Mouse (Mus musculus): ENCODE measurements around the gene Rab3b. TPM values are rescaled to one million over a fixed set of nuclear protein-coding genes. Genes with fewer than 3 reads are reported as not detected.

Gene Rab3b
- total and polyA plus RNA-seq, 2 experiments from 2014 or later: 4.6 TPM; not detected in 1

DNA sequence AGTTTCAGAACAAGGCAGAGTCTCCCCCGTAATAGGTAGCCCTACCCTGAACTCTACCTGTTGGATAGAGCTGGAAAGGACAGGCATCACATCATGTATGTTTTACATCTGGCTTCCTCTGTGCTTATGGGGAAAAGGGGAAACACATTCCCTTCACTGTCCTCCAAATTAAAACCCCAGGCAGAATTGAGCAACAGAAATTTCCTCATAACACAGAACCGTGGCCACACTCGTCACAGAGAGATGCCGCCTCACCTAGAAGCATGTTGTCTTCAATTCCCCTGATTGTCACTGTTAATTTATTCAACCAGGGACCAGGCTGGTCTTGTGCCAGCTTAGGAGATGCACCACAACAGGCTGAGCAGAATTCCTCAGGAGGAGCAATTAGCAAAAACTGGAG lies 72.8 kb downstream of the Rab3b start:
- TF ChIP-seq CTCF (IDR thresholded peaks at IDR 0.05; ENCODE audit: low read depth): no peak
- TF ChIP-seq EP300 (IDR thresholded peaks at IDR 0.05; ENCODE audit: low read depth): no peak
- Histone ChIP-seq H3K9me3 (replicated peaks; ENCODE audit: control insufficient read depth, low read length) (no peaks in the 10 kb centered on the region), H3K4me1 (ENCODE audit: control insufficient read depth, insufficient read depth) (0 out of 2 replicates have a peak, but pooled peaks cover 8% of the 10 kb centered on the region), H3K4me3 (ENCODE audit: low read depth, low read length) (no peak overlapping the region), H3K36me3 (replicated peaks; ENCODE audit: control insufficient read depth, insufficient read depth, low read length) (no peaks in the 10 kb centered on the region), H3K27ac (ENCODE audit: low read depth) (no peak overlapping the region), H3K4me2 (ENCODE audit: low read depth, low read length) (no peak overlapping the region), H3K27me3 (ENCODE audit: control insufficient read depth, insufficient read depth, low read length) (no peaks in the 10 kb centered on the region), H3K9ac (replicated peaks; ENCODE audit: low read depth, low read length) (no peak overlapping the region)
- ATAC-seq (ENCODE audit: insufficient read depth, low read depth) (no peak), DNase-seq (ENCODE audit: low spot score) (no peak)
- 81% methylated on average over 4 of the region's 4 CpGs for WGBS

DNA sequence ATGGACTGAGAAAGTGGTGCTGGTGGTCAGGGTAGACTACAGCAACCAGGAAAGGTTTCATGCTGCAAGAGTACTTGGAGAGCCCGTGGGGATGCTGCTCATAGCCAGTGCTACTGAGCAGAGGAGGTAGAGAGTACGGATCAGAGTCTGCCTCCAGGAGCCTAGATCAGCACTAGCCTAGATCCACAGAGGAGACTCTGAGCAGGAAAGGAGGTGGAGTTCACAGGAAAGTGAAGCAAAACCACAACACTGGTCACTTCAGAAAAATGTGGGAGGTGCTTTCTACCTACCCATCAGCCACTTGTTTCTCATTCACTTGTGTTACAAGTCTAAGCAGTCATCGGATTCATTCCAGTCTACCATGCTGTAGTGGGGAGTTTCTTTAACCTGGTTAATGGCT lies 80.8 kb downstream of the Rab3b start:
- Histone ChIP-seq H3K4me1 (ENCODE audit: control insufficient read depth, insufficient read depth) (no peaks in the 10 kb centered on the region), H3K27ac (ENCODE audit: low read depth) (no peak overlapping the region), H3K9ac (replicated peaks; ENCODE audit: low read depth, low read length) (no peak overlapping the region), H3K9me3 (replicated peaks; ENCODE audit: control insufficient read depth, low read length) (no peaks in the 10 kb centered on the region), H3K36me3 (replicated peaks; ENCODE audit: control insufficient read depth, insufficient read depth, low read length) (no peaks in the 10 kb centered on the region), H3K4me3 (ENCODE audit: low read depth, low read length) (no peak overlapping the region), H3K27me3 (ENCODE audit: control insufficient read depth, insufficient read depth, low read length) (no peaks in the 10 kb centered on the region), H3K4me2 (ENCODE audit: low read depth, low read length) (no peak overlapping the region)
- no peak for ATAC-seq (ENCODE audit: insufficient read depth, low read depth)
- WGBS: 81% methylated on average over 3 of the region's 3 CpGs
- TF ChIP-seq CTCF (IDR thresholded peaks at IDR 0.05; ENCODE audit: low read depth) (no peak), EP300 (IDR thresholded peaks at IDR 0.05; ENCODE audit: low read depth) (no peak)
- DNase-seq (ENCODE audit: low spot score): no peak

DNA sequence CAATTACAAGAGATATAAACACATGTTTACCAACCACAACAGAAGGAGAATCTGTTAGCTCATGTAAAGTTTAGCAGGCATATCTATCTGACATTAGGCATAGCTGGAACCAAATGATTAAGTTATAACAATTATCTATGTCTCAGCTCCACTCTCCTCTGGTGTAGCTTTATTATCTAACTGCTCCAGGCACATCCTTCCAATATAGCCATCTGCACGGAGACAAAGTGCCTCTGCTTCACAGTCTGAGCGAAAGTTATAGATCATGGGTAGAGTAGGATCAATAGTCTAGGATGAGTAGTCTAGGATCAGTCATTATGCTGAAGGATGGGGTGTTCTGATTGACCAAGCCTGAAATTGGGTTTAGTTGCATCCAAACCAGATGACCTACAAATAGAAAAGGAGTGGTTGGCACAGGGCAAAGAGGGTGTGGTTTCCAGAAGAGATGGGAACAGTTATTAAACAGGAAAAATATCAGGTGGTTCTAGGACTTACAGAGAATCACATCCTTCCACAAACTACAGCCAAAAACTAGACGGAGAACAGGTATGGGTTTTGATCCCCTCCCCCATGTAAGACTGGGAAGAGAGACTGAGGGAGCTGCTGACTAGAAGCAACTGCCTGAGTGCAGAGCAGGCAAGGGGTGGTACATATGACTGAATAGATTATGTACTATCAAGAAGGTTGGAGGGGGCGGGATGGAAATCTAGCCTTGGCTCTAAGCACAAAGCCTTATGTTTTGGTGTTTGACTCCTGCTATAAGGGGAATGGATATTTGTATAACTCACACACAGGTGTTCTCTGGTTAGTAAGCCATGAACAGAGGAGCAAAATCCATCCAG lies 82.0 kb downstream of the Rab3b start:
- H3K4me1 ChIP-seq (ENCODE audit: control insufficient read depth, insufficient read depth): no peaks in the 10 kb centered on the region
- 74% methylated on average over 4 of the region's 4 CpGs for WGBS
- TF ChIP-seq CTCF (IDR thresholded peaks at IDR 0.05; ENCODE audit: low read depth) (no peak), EP300 (IDR thresholded peaks at IDR 0.05; ENCODE audit: low read depth) (no peak)
- no peaks in the 10 kb centered on the region for H3K27me3 ChIP-seq (ENCODE audit: control insufficient read depth, insufficient read depth, low read length)
- DNase-seq (ENCODE audit: low spot score) (no peak), ATAC-seq (ENCODE audit: insufficient read depth, low read depth) (no peak)
- no peak overlapping the region for H3K9ac ChIP-seq (replicated peaks; ENCODE audit: low read depth, low read length)
- H3K4me2 ChIP-seq (ENCODE audit: low read depth, low read length): no peak overlapping the region
- H3K9me3 ChIP-seq (replicated peaks; ENCODE audit: control insufficient read depth, low read length): no peaks in the 10 kb centered on the region
- no peak overlapping the region for H3K4me3 ChIP-seq (ENCODE audit: low read depth, low read length)
- H3K36me3 ChIP-seq (replicated peaks; ENCODE audit: control insufficient read depth, insufficient read depth, low read length): no peaks in the 10 kb centered on the region
- no peak overlapping the region for H3K27ac ChIP-seq (ENCODE audit: low read depth)

DNA sequence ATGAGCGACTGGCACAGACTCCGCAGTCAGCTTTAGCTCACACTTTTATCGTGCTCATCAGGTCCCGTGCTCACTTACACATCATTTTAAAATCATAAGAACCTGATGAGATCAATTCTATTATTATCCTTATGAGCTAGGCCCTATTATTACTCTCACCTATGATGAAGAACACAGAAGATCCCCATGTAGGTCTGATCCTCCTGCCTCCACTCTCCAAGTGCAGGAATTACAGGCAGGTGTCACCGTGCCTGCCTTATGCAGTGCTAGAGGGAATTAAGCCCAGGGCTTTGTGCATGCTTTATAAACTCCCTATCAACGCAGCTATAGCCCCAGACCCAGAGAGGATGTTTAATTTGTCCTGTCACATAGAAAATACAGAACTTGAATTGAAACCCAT lies 84.2 kb downstream of the Rab3b start:
- H3K36me3 ChIP-seq (replicated peaks; ENCODE audit: control insufficient read depth, insufficient read depth, low read length): no peaks in the 10 kb centered on the region
- H3K27ac ChIP-seq (ENCODE audit: low read depth): no peak overlapping the region
- no peak overlapping the region for H3K4me2 ChIP-seq (ENCODE audit: low read depth, low read length)
- 74% methylated on average over 6 of the region's 6 CpGs for WGBS
- TF ChIP-seq EP300 (IDR thresholded peaks at IDR 0.05; ENCODE audit: low read depth) (no peak), CTCF (IDR thresholded peaks at IDR 0.05; ENCODE audit: low read depth) (no peak)
- H3K4me1 ChIP-seq (ENCODE audit: control insufficient read depth, insufficient read depth): no peaks in the 10 kb centered on the region
- no peak overlapping the region for H3K9ac ChIP-seq (replicated peaks; ENCODE audit: low read depth, low read length)
- no peaks in the 10 kb centered on the region for H3K9me3 ChIP-seq (replicated peaks; ENCODE audit: control insufficient read depth, low read length)
- H3K27me3 ChIP-seq (ENCODE audit: control insufficient read depth, insufficient read depth, low read length): no peaks in the 10 kb centered on the region
- no peak for ATAC-seq (ENCODE audit: insufficient read depth, low read depth)
- H3K4me3 ChIP-seq (ENCODE audit: low read depth, low read length): no peak overlapping the region
- no peak for DNase-seq (ENCODE audit: low spot score)

DNA sequence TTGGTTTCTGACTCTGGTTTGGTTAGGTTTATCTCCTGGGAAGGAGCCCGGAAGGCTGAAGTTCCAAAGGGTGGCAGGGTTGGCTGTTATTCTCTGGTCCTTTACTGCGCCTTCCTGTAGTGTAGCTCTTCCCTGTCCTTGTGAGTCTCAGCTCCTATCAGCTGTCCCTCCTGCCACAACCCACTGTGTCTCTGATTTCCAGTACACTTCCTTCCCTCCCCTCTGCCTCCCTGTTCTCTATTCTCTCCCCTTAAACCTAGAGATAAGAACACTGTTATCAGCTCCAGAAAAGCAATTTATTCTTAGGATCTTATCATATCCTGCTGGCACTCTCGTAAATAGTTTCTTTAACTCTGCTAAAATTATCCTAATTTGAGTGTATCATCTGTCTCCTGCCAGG lies 90.7 kb downstream of the Rab3b start:
- Histone ChIP-seq H3K27me3 (ENCODE audit: control insufficient read depth, insufficient read depth, low read length) (no peaks in the 10 kb centered on the region), H3K27ac (ENCODE audit: low read depth) (no peak overlapping the region), H3K9ac (replicated peaks; ENCODE audit: low read depth, low read length) (no peak overlapping the region), H3K36me3 (replicated peaks; ENCODE audit: control insufficient read depth, insufficient read depth, low read length) (no peaks in the 10 kb centered on the region), H3K4me3 (ENCODE audit: low read depth, low read length) (no peak overlapping the region), H3K4me2 (ENCODE audit: low read depth, low read length) (no peak overlapping the region), H3K4me1 (ENCODE audit: control insufficient read depth, insufficient read depth) (peaks cover 5% of the 10 kb centered on the region; the same call in 1 of the 2 replicates), H3K9me3 (replicated peaks; ENCODE audit: control insufficient read depth, low read length) (no peaks in the 10 kb centered on the region)
- DNase-seq (ENCODE audit: low spot score): no peak
- TF ChIP-seq EP300 (IDR thresholded peaks at IDR 0.05; ENCODE audit: low read depth) (no peak), CTCF (IDR thresholded peaks at IDR 0.05; ENCODE audit: low read depth) (no peak)
- ATAC-seq (ENCODE audit: insufficient read depth, low read depth): no peak
- 14% methylated on average over 3 of the region's 3 CpGs for WGBS

DNA sequence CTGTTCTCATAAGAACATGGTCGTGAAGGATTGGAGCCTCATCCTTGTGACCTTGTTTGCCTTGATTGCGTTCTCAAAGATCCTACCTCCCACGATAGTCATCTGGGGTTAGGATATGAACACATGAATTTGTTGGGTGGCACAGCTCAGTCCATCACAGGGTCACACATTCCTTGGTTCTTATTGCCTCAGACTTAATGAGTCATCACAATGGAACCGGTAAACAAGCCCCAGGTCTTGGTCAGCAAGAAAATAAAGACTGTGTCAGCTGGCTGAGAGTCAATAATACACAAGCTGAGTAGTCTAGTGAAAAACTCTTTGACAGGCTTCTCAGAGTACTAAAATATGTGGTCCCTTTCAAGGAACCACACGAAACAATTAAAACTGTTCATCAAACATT lies 92.2 kb downstream of the Rab3b start:
- H3K36me3 ChIP-seq (replicated peaks; ENCODE audit: control insufficient read depth, insufficient read depth, low read length): no peaks in the 10 kb centered on the region
- H3K27me3 ChIP-seq (ENCODE audit: control insufficient read depth, insufficient read depth, low read length): no peaks in the 10 kb centered on the region
- ATAC-seq (ENCODE audit: insufficient read depth, low read depth) (no peak), DNase-seq (ENCODE audit: low spot score) (no peak)
- peaks cover 5% of the 10 kb centered on the region; the same call in 1 of the 2 replicates for H3K4me1 ChIP-seq (ENCODE audit: control insufficient read depth, insufficient read depth)
- no peaks in the 10 kb centered on the region for H3K9me3 ChIP-seq (replicated peaks; ENCODE audit: control insufficient read depth, low read length)
- H3K27ac ChIP-seq (ENCODE audit: low read depth): no peak overlapping the region
- no peak overlapping the region for H3K4me2 ChIP-seq (ENCODE audit: low read depth, low read length)
- H3K4me3 ChIP-seq (ENCODE audit: low read depth, low read length): no peak overlapping the region
- TF ChIP-seq EP300 (IDR thresholded peaks at IDR 0.05; ENCODE audit: low read depth) (no peak), CTCF (IDR thresholded peaks at IDR 0.05; ENCODE audit: low read depth) (no peak)
- 67% methylated on average over 5 of the region's 5 CpGs for WGBS
- H3K9ac ChIP-seq (replicated peaks; ENCODE audit: low read depth, low read length): no peak overlapping the region

Measured in heart, postnatal 0 days (tissue).